Mouse (Mus musculus) left cerebral cortex, postnatal 25 days (tissue): ENCODE results near the gene Krtap19-3. TPM values are rescaled to one million over a fixed set of nuclear protein-coding genes. Genes with fewer than 3 reads are reported as not detected.

Source experiments
- DNase-seq, 2 experiments: peaks; one replicate each; pipeline ENCODE4 v3.0.0; 2022; ENCODE audit warnings: low spot score in 2 of 2, mixed read lengths in 1 of 2
- intact Hi-C: fragments of 180-260 bp; cut with DNase I; formaldehyde crosslinking; loops from one replicate; pipeline ENCODE4 v1.15.1; 2025
- total RNA-seq, 2 experiments: library from RNA; stranded (reverse); gene quantifications; 2 replicates each; pipeline ENCODE4 v1.2.3; 2021

Krtap19-3 gene
- total RNA-seq, result not detected

DNA sequence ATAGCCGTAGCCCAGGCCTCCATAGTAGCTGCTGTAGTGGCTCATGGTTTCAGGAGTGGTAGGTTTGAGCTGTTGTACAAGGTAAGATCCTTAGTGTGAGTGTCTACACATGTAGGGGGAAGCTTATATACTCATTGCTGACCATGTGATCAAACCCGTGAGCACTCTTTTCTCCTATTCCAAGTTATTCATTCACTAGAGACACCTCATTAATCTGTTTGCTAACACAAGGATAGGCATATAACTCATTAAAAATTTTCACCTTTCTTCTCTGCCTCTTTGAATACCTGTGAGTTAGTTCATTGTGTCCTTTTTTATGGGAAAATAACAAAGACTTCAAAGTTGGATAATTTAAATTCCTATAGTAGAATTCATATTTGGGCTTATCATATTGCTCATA is at the start of gene Krtap19-3:
TSS of gene Krtap19-3 (minus strand) at position 101 of the 400 bp plus-strand sequence.
- no peak for DNase-seq
- intact Hi-C loops, result no loop called here

DNA sequence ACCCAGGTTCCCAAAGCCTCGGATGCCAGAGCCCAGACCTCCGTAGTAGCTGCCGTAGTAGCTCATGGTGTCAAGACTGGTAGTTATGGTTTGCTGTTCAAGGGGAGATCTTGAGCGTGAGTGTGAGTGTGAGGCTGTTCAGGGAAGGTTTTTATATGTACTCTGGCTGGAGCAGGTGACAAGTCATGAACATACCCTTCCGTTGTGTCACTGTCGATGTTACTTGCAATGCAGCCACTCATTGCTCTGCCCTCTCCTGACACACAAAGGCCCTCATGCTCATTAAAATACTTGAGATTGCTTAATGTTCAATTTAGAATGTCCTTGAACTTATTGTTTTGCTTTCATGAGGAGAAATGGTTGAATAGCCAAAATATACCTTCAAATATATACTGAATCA is 18.5 kb upstream of the Krtap19-3 start, which contains the start of gene Krtap19-5:
TSS of gene Krtap19-5 (minus strand) at position 101 of the 400 bp plus-strand sequence.
- no peak for DNase-seq
- intact Hi-C loops, result no loop called here

- intact Hi-C loops, result no loop called here
- no peak for DNase-seq
Observed at GRCm38 (mm10) chr16:88886870-88887269, 9.0 kb upstream of the Krtap19-3 start.

- intact Hi-C loops, result no loop called here
- DNase-seq, result no peak
Observed at GRCm38 (mm10) chr16:88884989-88885388, 7.2 kb upstream of the Krtap19-3 start, which contains the start of gene Krtap19-4. Krtap19-4 (minus strand) TSS chr16:88885089.

DNA sequence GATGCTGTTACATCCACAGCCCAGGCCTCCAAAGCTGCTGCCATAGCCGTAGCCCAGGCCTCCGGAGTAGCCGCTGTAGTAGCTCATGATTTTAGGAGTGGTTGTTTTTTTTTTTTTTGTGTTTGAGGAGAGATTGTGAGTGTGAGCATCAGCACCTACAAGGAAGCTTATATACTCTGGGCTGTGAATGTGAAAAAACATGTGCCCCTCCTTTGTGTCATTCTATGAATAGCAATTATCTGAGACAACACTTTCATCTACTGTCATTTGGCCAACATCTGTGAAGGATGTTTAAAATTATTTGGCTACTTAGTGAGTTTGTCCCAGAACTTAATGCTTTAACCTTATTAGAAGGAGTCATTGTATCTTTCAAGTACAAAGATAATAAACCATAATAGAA is 3.7 kb downstream of the Krtap19-3 start, which contains the start of gene Krtap19-2:
TSS of gene Krtap19-2 (minus strand) at position 101 of the 400 bp plus-strand sequence.
- intact Hi-C loops, result no loop called here
- DNase-seq, result no peak

DNA sequence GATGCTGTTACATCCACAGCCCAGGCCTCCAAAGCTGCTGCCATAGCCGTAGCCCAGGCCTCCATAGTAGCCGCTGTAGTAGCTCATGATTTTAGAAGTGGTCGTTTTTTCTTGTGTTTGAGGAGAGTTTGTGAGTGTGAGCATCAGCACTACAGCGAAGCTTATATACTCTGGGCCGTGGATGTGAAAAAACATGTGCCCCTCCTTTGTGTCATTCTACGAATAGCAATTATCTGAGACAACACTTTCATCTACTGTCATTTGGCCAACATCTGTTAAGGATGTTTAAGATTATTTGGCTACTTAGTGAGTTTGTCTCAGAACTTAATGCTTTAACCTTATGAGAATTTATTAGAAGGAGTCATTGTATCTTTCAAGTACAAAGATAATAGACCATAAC is 8.5 kb downstream of the Krtap19-3 start, which contains the start of gene Krtap19-1:
TSS of gene Krtap19-1 (minus strand) at position 101 of the 400 bp plus-strand sequence.
- DNase-seq, result no peak
- intact Hi-C loops, result no loop called here

DNA sequence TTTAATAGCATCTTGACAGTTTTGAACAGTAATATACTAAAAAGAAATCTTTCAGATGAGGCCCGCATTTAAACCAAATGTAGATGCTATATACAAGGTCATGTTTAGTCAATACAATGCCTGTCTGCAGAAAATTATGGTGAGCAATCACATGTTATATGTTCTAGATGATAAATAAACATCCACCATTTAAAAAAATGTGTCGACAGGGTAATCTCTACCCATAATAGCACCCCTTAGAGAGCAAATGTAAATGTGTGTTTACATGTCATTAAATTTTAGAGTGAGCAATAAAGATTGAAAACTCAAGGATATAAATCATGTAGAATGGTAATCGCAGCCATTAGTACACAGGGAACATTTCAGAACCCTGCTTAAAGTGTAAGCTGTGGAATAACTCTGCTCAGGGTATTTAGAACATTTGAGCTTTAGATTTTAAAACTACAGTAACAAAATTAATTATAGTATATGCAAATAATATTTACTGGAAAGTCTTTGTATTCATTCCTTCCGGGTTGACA is 12.9 kb downstream of the Krtap19-3 start:
- intact Hi-C loops, result no loop called here
- no peak for DNase-seq

GRCm38 (mm10) chr16:88851450-88851849 is 26.4 kb downstream of the Krtap19-3 start:
- intact Hi-C loops, result no loop called here
- DNase-seq, result no peak

DNA sequence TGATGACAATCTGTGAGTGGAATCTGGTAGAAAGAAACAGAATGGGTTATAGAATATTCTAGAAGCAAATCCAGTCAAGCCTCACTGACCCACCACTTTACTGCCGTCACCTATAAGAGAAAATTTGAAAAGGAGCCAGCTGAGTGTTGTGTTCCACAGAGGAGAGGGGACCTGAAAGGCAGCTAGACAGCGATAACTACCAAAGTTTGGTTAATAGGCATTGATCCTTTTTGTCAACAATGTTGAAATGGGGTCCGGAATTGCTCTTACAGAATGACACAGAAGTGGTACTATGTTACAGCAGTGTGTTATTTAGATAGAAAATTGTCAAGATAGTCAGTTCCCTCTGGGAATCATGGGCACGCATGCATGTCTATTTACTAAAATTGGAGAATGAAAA is 29.3 kb downstream of the Krtap19-3 start:
- intact Hi-C loops, result no loop called here
- no peak for DNase-seq

DNA sequence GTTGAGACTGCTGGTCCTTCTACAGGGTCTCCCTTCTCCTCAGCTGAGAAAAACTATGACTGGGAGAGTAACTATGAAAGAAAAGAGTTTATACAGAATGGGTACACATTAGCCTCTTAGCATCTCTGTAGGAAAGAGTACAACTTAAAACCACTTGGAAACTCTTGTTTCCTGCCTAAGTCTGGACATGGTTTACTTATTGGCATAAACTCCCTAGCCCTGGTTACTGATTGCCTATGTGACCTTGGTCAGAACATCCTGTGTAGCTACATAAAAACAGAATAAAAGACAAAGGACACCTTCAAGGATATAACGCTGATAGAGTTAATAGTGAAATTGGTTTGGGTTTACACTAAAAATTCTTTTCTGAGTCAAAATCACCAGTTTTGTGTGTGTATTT is 30.5 kb downstream of the Krtap19-3 start:
- no peak for DNase-seq
- intact Hi-C loops, result no loop called here

Other genes with a start within 250 kb of the Krtap19-3 start
- not detected for gene Krtap26-1, start 230.2 kb downstream of the Krtap19-3 start, total RNA-seq
- not detected for gene Krtap27-1, start 206.4 kb downstream of the Krtap19-3 start, total RNA-seq
- gene 2310061N02Rik, start 170.1 kb downstream of the Krtap19-3 start, total RNA-seq, result not detected
- gene Krtap13-1, start 149.2 kb downstream of the Krtap19-3 start, total RNA-seq, result not detected
- not detected for gene Krtap13, start 126.4 kb downstream of the Krtap19-3 start, total RNA-seq
- not detected for gene 2310034C09Rik, start 119.2 kb downstream of the Krtap19-3 start, total RNA-seq
- gene 2310057N15Rik, start 103.8 kb downstream of the Krtap19-3 start, total RNA-seq, result not detected
- gene Gm5965, start 100.1 kb downstream of the Krtap19-3 start, total RNA-seq, result not detected
- gene Gm20741, start 65.8 kb downstream of the Krtap19-3 start, total RNA-seq, result not detected
- gene Krtap15, start 57.8 kb downstream of the Krtap19-3 start, total RNA-seq, result not detected
- not detected for gene Krtap14, start 51.9 kb downstream of the Krtap19-3 start, total RNA-seq
- gene Krtap19-1, start 8.6 kb downstream of the Krtap19-3 start, total RNA-seq, result not detected
- not detected for gene Krtap19-2, start 3.8 kb downstream of the Krtap19-3 start, total RNA-seq
- gene Krtap19-4, start 7.1 kb upstream of the Krtap19-3 start, total RNA-seq, result not detected
- gene Krtap19-5, start 18.4 kb upstream of the Krtap19-3 start, total RNA-seq, result not detected
- not detected for gene Krtap19-9b, start 54.2 kb upstream of the Krtap19-3 start, total RNA-seq
- gene Krtap16-3, start 84.8 kb upstream of the Krtap19-3 start, total RNA-seq, result not detected
- gene Krtap22-2, start 132.7 kb upstream of the Krtap19-3 start, total RNA-seq, result not detected
- not detected for gene Gm10229, start 137.2 kb upstream of the Krtap19-3 start, total RNA-seq
- gene Krtap6-1, start 153.7 kb upstream of the Krtap19-3 start, total RNA-seq, result not detected
- not detected for gene Gm10228, start 163.4 kb upstream of the Krtap19-3 start, total RNA-seq
- not detected for gene Krtap6-5, start 169.8 kb upstream of the Krtap19-3 start, total RNA-seq
- not detected for gene 1110025L11Rik, start 186.0 kb upstream of the Krtap19-3 start, total RNA-seq
- gene Krtap6-3, start 206.0 kb upstream of the Krtap19-3 start, total RNA-seq, result not detected